Mouse (Mus musculus) liver, embryonic 14.5 days (tissue): Measurements from ENCODE around the gene Mogs.

ENCODE experiments used
- CTCF ChIP-seq: IDR thresholded peaks from 2 replicates; pipeline ENCODE4 v1.5.1; 2016; ENCODE audit warnings: antibody characterized with exemption, low read depth, control low read depth
- EP300 ChIP-seq: IDR thresholded peaks from 2 replicates; pipeline ENCODE4 v1.6.1; 2016; ENCODE audit warnings: antibody characterized with exemption, low read depth

GRCm38 (mm10) chr6:83111510-83112136 lies 3.7 kb upstream of the Mogs start:
- TF ChIP-seq CTCF (no peak), EP300 (no peak)
